Mouse (Mus musculus) layer of hippocampus, adult 9-10 months (tissue): Measurements from ENCODE around the gene Slc16a3.

Experiments used
- DNase-seq: peaks from one replicate; pipeline ENCODE4 v3.0.0; 2022; ENCODE audit warnings: low spot score

Gene Slc16a3

GRCm38 (mm10) chr11:120948328-120948727, at the start of gene Slc16a3:
TSS of gene Slc16a3 (plus strand) at chr11:120948480.
- DNase-seq = no peak

- no peak for DNase-seq
Observed at GRCm38 (mm10) chr11:120900276-120901244, 47.7 kb upstream of the Slc16a3 start.

GRCm38 (mm10) chr11:120901729-120902486, 46.4 kb upstream of the Slc16a3 start:
- no peak for DNase-seq

GRCm38 (mm10) chr11:120902487-120903142, 45.7 kb upstream of the Slc16a3 start:
- no peak for DNase-seq

- no peak for DNase-seq
Observed at GRCm38 (mm10) chr11:120903159-120903850, 45.0 kb upstream of the Slc16a3 start.

- DNase-seq = no peak
Observed at GRCm38 (mm10) chr11:120904561-120904960, 43.7 kb upstream of the Slc16a3 start.

GRCm38 (mm10) chr11:120905430-120905873, 42.8 kb upstream of the Slc16a3 start:
- peak; percentile 80 for DNase-seq

GRCm38 (mm10) chr11:120913796-120914195, 34.5 kb upstream of the Slc16a3 start:
- DNase-seq = no peak

- DNase-seq = no peak
Observed at GRCm38 (mm10) chr11:120916477-120916876, 31.8 kb upstream of the Slc16a3 start.

- no peak for DNase-seq
Observed at GRCm38 (mm10) chr11:120917756-120918155, 30.5 kb upstream of the Slc16a3 start.

GRCm38 (mm10) chr11:120922528-120922927, 25.8 kb upstream of the Slc16a3 start:
- DNase-seq = no peak

- DNase-seq = no peak
Observed at GRCm38 (mm10) chr11:120928468-120928867, 19.8 kb upstream of the Slc16a3 start.

- no peak for DNase-seq
Observed at GRCm38 (mm10) chr11:120931479-120931878, 16.8 kb upstream of the Slc16a3 start.

GRCm38 (mm10) chr11:120932564-120933398, 15.5 kb upstream of the Slc16a3 start, which contains the start of gene Ccdc57:
TSS of gene Ccdc57 (minus strand) at chr11:120932872.
- DNase-seq = peak; percentile 87

- DNase-seq = no peak
Observed at GRCm38 (mm10) chr11:120937976-120938375, 10.3 kb upstream of the Slc16a3 start.

GRCm38 (mm10) chr11:120938795-120939194, 9.5 kb upstream of the Slc16a3 start:
- no peak for DNase-seq

- DNase-seq = no peak
Observed at GRCm38 (mm10) chr11:120939712-120940341, 8.5 kb upstream of the Slc16a3 start.

GRCm38 (mm10) chr11:120940959-120941358, 7.3 kb upstream of the Slc16a3 start:
- no peak for DNase-seq

- DNase-seq = no peak
Observed at GRCm38 (mm10) chr11:120945266-120945665, 3.0 kb upstream of the Slc16a3 start.

- no peak for DNase-seq
Observed at GRCm38 (mm10) chr11:120945926-120946325, 2.4 kb upstream of the Slc16a3 start.
